Mouse (Mus musculus) urinary bladder, postnatal 25 days (tissue): ENCODE data around the gene Gm43517.

ENCODE experiments used
- DNase-seq: peaks from one replicate; pipeline ENCODE4 v3.0.0; 2022; ENCODE audit warnings: low spot score

Gm43517 gene

DNA sequence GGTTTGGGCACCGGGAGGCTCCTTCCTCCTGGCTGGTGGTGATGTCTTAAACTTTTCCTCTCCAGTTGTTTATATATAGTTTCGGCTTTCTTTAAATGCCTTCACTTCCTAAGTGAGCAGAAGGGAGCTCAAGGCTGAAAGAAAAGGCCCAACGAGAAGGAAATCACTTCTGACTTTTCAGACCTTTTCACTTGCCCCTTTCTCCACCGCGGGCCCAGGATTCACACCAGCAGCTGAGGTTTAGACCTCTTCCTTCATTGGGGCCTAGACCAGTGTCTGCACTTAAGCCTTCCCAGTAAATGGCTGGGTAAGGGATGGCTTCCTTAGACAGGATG lies 16.8 kb downstream of the Gm43517 start:
- DNase-seq = no peak

DNA sequence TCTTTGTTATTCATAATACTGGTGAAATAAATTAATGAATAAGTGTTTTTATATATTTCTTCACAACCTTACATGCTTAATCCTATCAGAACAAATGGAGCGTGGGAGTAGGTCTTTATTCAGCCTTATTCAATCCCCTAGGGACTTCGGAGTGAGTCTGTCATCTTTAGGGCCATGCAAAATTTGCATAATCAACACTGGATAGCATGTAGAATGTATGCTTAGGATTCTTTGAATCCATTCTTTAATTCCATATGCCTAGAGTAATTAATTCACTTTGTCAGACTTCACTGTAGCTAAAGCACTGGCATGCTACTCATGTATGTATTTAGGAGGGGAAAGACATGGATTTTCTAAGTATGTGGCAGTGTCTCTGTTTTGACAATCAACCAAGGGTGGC lies 24.9 kb downstream of the Gm43517 start:
- no peak for DNase-seq

DNA sequence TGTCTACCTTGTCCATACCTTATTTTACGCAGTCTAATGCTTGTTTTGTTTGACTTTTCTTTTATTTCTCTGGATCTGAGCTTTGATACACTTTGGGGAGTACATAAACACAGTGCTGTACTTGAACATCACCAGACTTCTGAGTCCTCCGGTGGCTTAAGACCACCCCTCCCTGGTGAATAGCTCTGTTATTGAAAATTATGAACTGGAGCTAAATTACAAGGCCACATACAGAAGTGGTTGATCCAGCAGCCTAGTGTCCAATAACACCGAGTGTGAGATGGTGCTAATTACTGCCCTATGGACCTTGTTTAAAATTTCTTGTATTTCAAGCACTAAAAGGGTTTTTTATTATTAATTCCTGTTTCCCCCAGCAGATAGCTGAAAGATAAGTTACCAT lies 33.0 kb downstream of the Gm43517 start:
- DNase-seq = no peak
